Mouse (Mus musculus) liver, adult 2 months (tissue): ENCODE results near the gene Grin3b.

Experiments
- CTCF ChIP-seq: fragments of 200-500 bp; IDR thresholded peaks from 2 replicates; pipeline ENCODE4 v1.5.1; 2011; ENCODE audit warnings: low read depth, low read length, control low read depth
- POLR2A ChIP-seq: fragments of 200-500 bp; IDR thresholded peaks from 2 replicates; pipeline ENCODE4 v1.6.1; 2011; ENCODE audit warnings: low read length, control low read depth; ENCODE audit not compliant: insufficient read depth; ENCODE audit errors: extremely low read depth

- TF ChIP-seq CTCF (no peak), POLR2A (no peak)
These were observed 6.8 kb downstream of the Grin3b start for GRCm38 (mm10) chr10:79977324-79977723.
